Mouse (Mus musculus) heart, postnatal 0 days (tissue): Measurements from ENCODE around the gene Spin4. TPM values are rescaled to one million over a fixed set of nuclear protein-coding genes. Genes with fewer than 3 reads are reported as not detected.
A peak's percentile ranks its signal among the peaks of the same experiment; 100 is the strongest.

Experiments used
- ATAC-seq: fragments of 200-750 bp; cut with Nextera tagmentation; 2 replicates; pipeline ENCODE4 v1.8.0; 2017; ENCODE audit warnings: low read depth, moderate number of reproducible peaks, moderate library complexity; ENCODE audit not compliant: insufficient read depth
- DNase-seq: peaks from one replicate; pipeline ENCODE4 v3.0.0-alpha.2; 2016; ENCODE audit warnings: low spot score
- H3K27ac ChIP-seq: fragments of 300-500 bp; sonication (generic); 2 replicates; pipeline ENCODE4 v1.5.1; 2014; ENCODE audit warnings: low read depth, mild to moderate bottlenecking
- H3K27me3 ChIP-seq: fragments of 300-500 bp; sonication (generic); 2 replicates; pipeline ENCODE4 v1.6.1; 2014; ENCODE audit warnings: low read length, mixed read lengths; ENCODE audit not compliant: control insufficient read depth, insufficient read depth
- H3K36me3 ChIP-seq: fragments of 300-500 bp; sonication (generic); replicated peaks from 2 replicates; pipeline ENCODE4 v1.6.1; 2014; ENCODE audit warnings: low read length, mixed read lengths; ENCODE audit not compliant: control insufficient read depth, insufficient read depth
- H3K4me1 ChIP-seq: fragments of 300-500 bp; sonication (generic); 2 replicates; pipeline ENCODE4 v1.6.1; 2014; ENCODE audit warnings: antibody characterized with exemption; ENCODE audit not compliant: control insufficient read depth, insufficient read depth
- H3K4me2 ChIP-seq: fragments of 300-500 bp; sonication (generic); 2 replicates; pipeline ENCODE4 v1.6.1; 2014; ENCODE audit warnings: low read depth, mild to moderate bottlenecking, low read length, moderate library complexity
- H3K4me3 ChIP-seq: fragments of 300-500 bp; sonication (generic); 2 replicates; pipeline ENCODE4 v1.5.1; 2014; ENCODE audit warnings: low read depth, low read length
- H3K9ac ChIP-seq: fragments of 300-500 bp; sonication (generic); replicated peaks from 2 replicates; pipeline ENCODE4 v1.6.1; 2014; ENCODE audit warnings: low read depth, low read length, mixed read lengths
- H3K9me3 ChIP-seq: fragments of 300-500 bp; sonication (generic); replicated peaks from 2 replicates; pipeline ENCODE4 v1.6.1; 2016; ENCODE audit warnings: low read length; ENCODE audit not compliant: control insufficient read depth
- CTCF ChIP-seq: IDR thresholded peaks from 2 replicates; pipeline ENCODE4 v1.5.1; 2016; ENCODE audit warnings: antibody characterized with exemption, control low read depth, low read depth
- EP300 ChIP-seq: IDR thresholded peaks from 2 replicates; pipeline ENCODE4 v1.6.1; 2016; ENCODE audit warnings: antibody characterized with exemption, low read depth
- WGBS: fragments of 180-500 bp; shearing (Covaris S2); extraction: QIAGEN DNeasy Blood & Tissue Kit; methylation state at CpG from one replicate; pipeline ENCODE4 v1.1.7; 2014; 5-methylcytosine and 5-hydroxymethylcytosine counted together
- polyA plus RNA-seq: library from polyadenylated mRNA; unstranded; fragments of >200 nt; fragmentation: Nextera tagmentation; extraction: Ambion mirVana; gene quantifications from 2 replicates; pipeline ENCODE4 v1.2.1, GENCODE M21; 2015
- total RNA-seq: library from RNA; depleted of rRNA; stranded (reverse); fragments of >200 nt; gene quantifications from 2 replicates; pipeline ENCODE4 v1.2.3, GENCODE M21; 2014; ENCODE audit warnings: low replicate concordance; rRNA removed

Gene Spin4
- total and polyA plus RNA-seq, 2 experiments from 2014 or later, result 2.3 to 3.1 TPM

DNA sequence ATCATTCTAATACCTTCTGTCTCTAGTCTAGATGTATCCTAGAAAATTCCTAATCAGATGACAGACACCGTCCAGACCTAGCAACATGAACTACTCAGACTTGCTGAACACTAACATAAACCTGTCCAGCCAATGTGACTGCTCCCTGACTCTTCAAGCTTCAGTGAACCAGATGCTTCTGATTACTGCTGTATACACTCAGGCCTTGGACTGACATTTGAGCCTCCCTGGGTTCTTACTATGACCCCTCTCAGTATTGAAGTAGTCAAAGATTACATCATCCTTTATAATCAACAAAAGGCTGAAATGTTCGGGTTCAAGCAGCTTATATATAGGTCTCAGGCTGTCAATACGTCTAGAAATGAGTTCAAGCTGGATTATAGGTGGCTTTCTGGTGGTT is 32.4 kb downstream of the Spin4 start:
- DNase-seq, result no peak
- TF ChIP-seq EP300, result no peak
- no peak for TF ChIP-seq CTCF

DNA sequence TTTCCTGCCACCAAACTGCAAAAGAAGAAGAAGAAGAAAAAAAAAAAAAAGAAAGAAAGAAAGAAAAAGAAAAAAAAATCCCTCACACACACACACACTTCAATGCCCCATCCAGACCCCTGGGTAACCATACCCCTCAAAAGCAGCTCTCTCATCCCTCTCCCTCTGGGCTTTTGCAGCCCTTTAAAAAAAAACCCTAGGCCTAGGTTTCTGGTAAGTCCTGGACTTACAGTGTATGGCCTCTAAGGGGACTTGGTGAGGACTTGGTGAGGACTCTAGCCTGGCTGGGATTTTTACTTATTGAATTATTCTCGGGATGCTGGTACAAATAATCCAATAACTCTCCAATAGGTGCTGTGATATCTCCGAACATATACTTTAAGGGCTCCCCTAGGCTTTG is 35.6 kb downstream of the Spin4 start:
- ATAC-seq, result no peak
- H3K27me3 ChIP-seq, result no peaks in the 10 kb centered on the region
- H3K9ac ChIP-seq, result 0 out of 2 replicates have a peak overlapping the region, but pooled peaks have one; percentile 39
- H3K4me2 ChIP-seq, result peak overlapping the region; percentile 60
- H3K4me3 ChIP-seq, result 0 out of 2 replicates have a peak overlapping the region, but pooled peaks have one; percentile 41
- TF ChIP-seq CTCF (no peak), EP300 (no peak)
- no peak for DNase-seq
- H3K27ac ChIP-seq, result no peak overlapping the region
- no peaks in the 10 kb centered on the region for H3K36me3 ChIP-seq
- H3K9me3 ChIP-seq, result no peaks in the 10 kb centered on the region
- WGBS, result 69% methylated on average over 2 of the region's 2 CpGs
- H3K4me1 ChIP-seq, result no peaks in the 10 kb centered on the region

More for the DNA sequence above, 32.4 kb downstream of the Spin4 start:
- ATAC-seq, result no peak
- Histone ChIP-seq H3K4me1 (no peaks in the 10 kb centered on the region), H3K4me3 (no peak overlapping the region), H3K4me2 (no peak overlapping the region), H3K36me3 (no peaks in the 10 kb centered on the region), H3K9ac (no peak overlapping the region), H3K9me3 (no peaks in the 10 kb centered on the region), H3K27me3 (no peaks in the 10 kb centered on the region), H3K27ac (no peak overlapping the region)
- WGBS, result 62% methylated on average over 3 of the region's 3 CpGs

DNA sequence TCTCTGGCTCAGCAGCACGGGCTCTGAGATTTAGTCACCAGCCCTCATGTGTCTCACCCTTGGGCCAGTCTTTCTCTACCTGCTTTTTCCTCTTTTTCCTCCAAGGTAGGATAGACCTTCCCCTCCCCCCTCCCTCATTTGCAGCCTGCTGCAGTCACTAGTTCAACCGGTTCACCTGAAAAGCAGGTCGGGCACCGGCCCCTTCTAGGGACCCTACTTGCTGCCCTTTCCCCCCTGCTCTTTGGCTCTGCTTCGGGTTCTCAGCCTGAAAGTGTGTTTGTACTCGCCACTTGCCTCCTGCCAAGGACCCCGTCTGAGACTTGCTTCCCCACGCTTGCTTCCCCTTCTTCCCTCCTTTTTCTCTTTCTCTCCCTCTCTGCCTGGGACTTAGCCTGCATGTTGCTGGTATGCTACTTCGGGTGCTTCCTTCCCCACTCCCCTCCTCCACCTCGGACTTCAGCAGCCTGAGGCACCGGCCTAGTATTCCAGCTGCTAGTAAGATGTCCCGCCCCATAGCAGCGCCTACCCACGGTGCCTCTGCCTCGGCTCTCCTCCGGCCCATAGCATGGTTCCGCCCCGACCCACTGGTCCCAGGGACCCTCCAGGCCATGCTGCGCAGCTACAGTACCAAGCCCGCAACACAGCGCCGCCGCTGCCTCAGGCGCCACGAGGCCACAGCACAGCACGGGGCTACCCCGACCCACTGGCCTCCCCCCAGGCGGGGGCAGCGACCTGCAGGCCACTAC is 36.2 kb downstream of the Spin4 start:
- H3K9me3 ChIP-seq, result no peaks in the 10 kb centered on the region
- no peak overlapping the region for H3K27ac ChIP-seq
- peak overlapping the region; percentile 41 for H3K4me3 ChIP-seq
- TF ChIP-seq EP300 (no peak), CTCF (peak; percentile 4; the same call in 1 of the 2 replicates)
- no peaks in the 10 kb centered on the region for H3K36me3 ChIP-seq
- peak overlapping the region; percentile 39 for H3K9ac ChIP-seq
- no peaks in the 10 kb centered on the region for H3K4me1 ChIP-seq
- DNase-seq, result no peak
- no peaks in the 10 kb centered on the region for H3K27me3 ChIP-seq
- peak overlapping the region; percentile 60 for H3K4me2 ChIP-seq
- WGBS, result 12% methylated on average over 29 of the region's 29 CpGs
- peak; percentile 81 for ATAC-seq

Other genes with a start within 250 kb of the Spin4 start
- gene Arhgef9, start 170.2 kb upstream of the Spin4 start, total RNA-seq, result 16.1 and 32.1 TPM in 2 replicates
- gene Arhgef9, start 170.2 kb upstream of the Spin4 start, polyA plus RNA-seq, result 11.6 and 11.8 TPM in 2 replicates